Mouse (Mus musculus): ENCODE measurements around the gene Slc29a1. TPM values are rescaled to one million over a fixed set of nuclear protein-coding genes. Genes with fewer than 3 reads are reported as not detected.

Slc29a1 gene
- polyA plus RNA-seq, 1 experiment = 52.9 TPM

- no peak for DNase-seq (ENCODE audit: low read depth, low spot score)
- 74% methylated on average over 7 of the region's 7 CpGs for WGBS
These were observed 42.1 kb downstream of the Slc29a1 start for GRCm38 (mm10) chr17:45557246-45557824.

- WGBS = 73% methylated on average over 3 of the region's 3 CpGs
- no peak for DNase-seq (ENCODE audit: low read depth, low spot score)
These were observed 42.7 kb downstream of the Slc29a1 start for GRCm38 (mm10) chr17:45556514-45557245.

GRCm38 (mm10) chr17:45556107-45556489, 43.3 kb downstream of the Slc29a1 start:
- WGBS = 3% methylated on average over 14 of the region's 14 CpGs

GRCm38 (mm10) chr17:45555452-45556106, 43.8 kb downstream of the Slc29a1 start, which contains the start of gene Nfkbie:
Nfkbie (plus strand) TSS chr17:45555703.
- under 1% methylated on average over 45 of the region's 45 CpGs for WGBS
- no peak for DNase-seq (ENCODE audit: low read depth, low spot score)

More at GRCm38 (mm10) chr17:45556107-45556489, 43.3 kb downstream of the Slc29a1 start:
- no peak for DNase-seq (ENCODE audit: low read depth, low spot score)

- WGBS = 33% methylated on average over 1 of the region's 1 CpGs
- DNase-seq (ENCODE audit: low read depth, low spot score) = no peak
These were observed 45.0 kb downstream of the Slc29a1 start for GRCm38 (mm10) chr17:45554420-45554819.

- WGBS = 82% methylated on average over 3 of the region's 3 CpGs
- no peak for DNase-seq (ENCODE audit: low read depth, low spot score)
These were observed 46.3 kb downstream of the Slc29a1 start for GRCm38 (mm10) chr17:45553065-45553464.

- no peak for DNase-seq (ENCODE audit: low read depth, low spot score)
- 7% methylated on average over 8 of the region's 8 CpGs for WGBS
These were observed 47.5 kb downstream of the Slc29a1 start for GRCm38 (mm10) chr17:45551816-45552451.

- WGBS = 70% methylated on average over 7 of the region's 7 CpGs
These were observed 48.1 kb downstream of the Slc29a1 start for GRCm38 (mm10) chr17:45551249-45551796.

GRCm38 (mm10) chr17:45550253-45550652, 49.2 kb downstream of the Slc29a1 start:
- WGBS = 16% methylated on average over 5 of the region's 5 CpGs
- DNase-seq (ENCODE audit: low read depth, low spot score) = no peak

More at GRCm38 (mm10) chr17:45551249-45551796, 48.1 kb downstream of the Slc29a1 start:
- no peak for DNase-seq (ENCODE audit: low read depth, low spot score)

- no peak for DNase-seq (ENCODE audit: low read depth, low spot score)
These were observed 49.7 kb downstream of the Slc29a1 start, which contains the start of gene Tmem151b for GRCm38 (mm10) chr17:45549617-45550181. Tmem151b (minus strand) TSS chr17:45549677.

GRCm38 (mm10) chr17:45548541-45549512, 50.6 kb downstream of the Slc29a1 start:
- DNase-seq (ENCODE audit: low read depth, low spot score) = no peak
- 5% methylated on average over 61 of the region's 68 CpGs for WGBS

More at GRCm38 (mm10) chr17:45549617-45550181, 49.7 kb downstream of the Slc29a1 start, which contains the start of gene Tmem151b:
- WGBS = 3% methylated on average over 29 of the region's 29 CpGs

- WGBS = 65% methylated on average over 5 of the region's 5 CpGs
- DNase-seq (ENCODE audit: low read depth, low spot score) = no peak
These were observed 51.8 kb downstream of the Slc29a1 start for GRCm38 (mm10) chr17:45547461-45548190.

GRCm38 (mm10) chr17:45546941-45547340, 52.5 kb downstream of the Slc29a1 start:
- DNase-seq (ENCODE audit: low read depth, low spot score) = no peak
- WGBS = 80% methylated on average over 16 of the region's 16 CpGs

GRCm38 (mm10) chr17:45545278-45545961, 54.0 kb downstream of the Slc29a1 start:
- WGBS = 19% methylated on average over 74 of the region's 74 CpGs
- no peak for DNase-seq (ENCODE audit: low read depth, low spot score)

GRCm38 (mm10) chr17:45544873-45545277, 54.5 kb downstream of the Slc29a1 start:
- 21% methylated on average over 46 of the region's 46 CpGs for WGBS

GRCm38 (mm10) chr17:45544001-45544872, 55.2 kb downstream of the Slc29a1 start:
- 16% methylated on average over 24 of the region's 24 CpGs for WGBS
- no peak for DNase-seq (ENCODE audit: low read depth, low spot score)

More at GRCm38 (mm10) chr17:45544873-45545277, 54.5 kb downstream of the Slc29a1 start:
- DNase-seq (ENCODE audit: low read depth, low spot score) = no peak
